Mouse (Mus musculus) lung, postnatal 0 days (tissue): Measurements from ENCODE around the gene Afg3l1. TPM values are rescaled to one million over a fixed set of nuclear protein-coding genes. Genes with fewer than 3 reads are reported as not detected.
"Not testable (repeated sequence)": the region's sequence is repeated elsewhere in the genome, so short reads cannot be mapped to it uniquely, and the experiment has no call there.

Experiments
- ATAC-seq: fragments of 200-750 bp; cut with Nextera tagmentation; 2 replicates; pipeline ENCODE4 v1.8.0; 2017; ENCODE audit warnings: moderate library complexity
- DNase-seq: peaks from one replicate; pipeline ENCODE4 v3.0.0-alpha.2; 2016; ENCODE audit warnings: low spot score
- H3K27ac ChIP-seq: fragments of 300-500 bp; sonication (generic); 2 replicates; pipeline ENCODE4 v1.5.1; 2014; ENCODE audit warnings: antibody characterized with exemption, mild to moderate bottlenecking, low read length, mixed read lengths
- H3K27me3 ChIP-seq: fragments of 300-500 bp; sonication (generic); replicated peaks from 2 replicates; pipeline ENCODE4 v1.6.1; 2014; ENCODE audit warnings: low read length, mixed read lengths; ENCODE audit not compliant: insufficient read depth
- H3K36me3 ChIP-seq: fragments of 300-500 bp; sonication (generic); 2 replicates; pipeline ENCODE4 v1.6.1; 2014; ENCODE audit warnings: low read length, mixed read lengths; ENCODE audit not compliant: insufficient read depth
- H3K4me1 ChIP-seq: fragments of 300-500 bp; sonication (generic); 2 replicates; pipeline ENCODE4 v1.6.1; 2014; ENCODE audit warnings: antibody characterized with exemption, low read depth, low read length, mixed read lengths; ENCODE audit not compliant: insufficient read depth
- H3K4me2 ChIP-seq: fragments of 300-500 bp; sonication (generic); replicated peaks from 2 replicates; pipeline ENCODE4 v1.6.1; 2014; ENCODE audit warnings: low read depth, mild to moderate bottlenecking, low read length, moderate library complexity, mixed read lengths
- H3K4me3 ChIP-seq: fragments of 300-500 bp; sonication (generic); 2 replicates; pipeline ENCODE4 v1.5.1; 2014; ENCODE audit warnings: low read depth, low read length
- H3K9ac ChIP-seq: fragments of 300-500 bp; sonication (generic); replicated peaks from 2 replicates; pipeline ENCODE4 v1.6.1; 2014; ENCODE audit warnings: low read depth, mild to moderate bottlenecking
- H3K9me3 ChIP-seq: fragments of 300-500 bp; sonication (generic); 2 replicates; pipeline ENCODE4 v1.6.1; 2016; ENCODE audit warnings: low read length, mixed read lengths
- CTCF ChIP-seq: IDR thresholded peaks from 2 replicates; pipeline ENCODE4 v1.5.1; 2016; ENCODE audit warnings: antibody characterized with exemption, mild to moderate bottlenecking
- EP300 ChIP-seq: IDR thresholded peaks from 2 replicates; pipeline ENCODE4 v1.6.1; 2016; ENCODE audit warnings: antibody characterized with exemption, mild to moderate bottlenecking, control low read depth
- WGBS: fragments of 180-500 bp; shearing (Covaris S2); extraction: QIAGEN DNeasy Blood & Tissue Kit; methylation state at CpG from one replicate; pipeline ENCODE4 v1.1.7; 2014; 5-methylcytosine and 5-hydroxymethylcytosine counted together
- polyA plus RNA-seq: library from polyadenylated mRNA; unstranded; fragments of >200 nt; fragmentation: Nextera tagmentation; extraction: Ambion mirVana; gene quantifications from 2 replicates; pipeline ENCODE4 v1.2.1, GENCODE M21; 2015

Gene Afg3l1
- polyA plus RNA-seq, 1 experiment from 2014 or later: 28.3 TPM

GRCm38 (mm10) chr8:123432381-123432780, 45.3 kb upstream of the Afg3l1 start:
- Histone ChIP-seq H3K4me2 (no peak overlapping the region), H3K36me3 (no peaks in the 10 kb centered on the region), H3K9ac (no peak overlapping the region), H3K27me3 (no peaks in the 10 kb centered on the region), H3K9me3 (peaks cover 5% of the 10 kb centered on the region; the same call in 1 of the 2 replicates), H3K27ac (no peak overlapping the region), H3K4me1 (no peaks in the 10 kb centered on the region), H3K4me3 (no peak overlapping the region)
- ATAC-seq (no peak), DNase-seq (no peak)
- no peak for TF ChIP-seq EP300
- no peak for TF ChIP-seq CTCF
- 95% methylated on average over 16 of the region's 16 CpGs for WGBS

DNA sequence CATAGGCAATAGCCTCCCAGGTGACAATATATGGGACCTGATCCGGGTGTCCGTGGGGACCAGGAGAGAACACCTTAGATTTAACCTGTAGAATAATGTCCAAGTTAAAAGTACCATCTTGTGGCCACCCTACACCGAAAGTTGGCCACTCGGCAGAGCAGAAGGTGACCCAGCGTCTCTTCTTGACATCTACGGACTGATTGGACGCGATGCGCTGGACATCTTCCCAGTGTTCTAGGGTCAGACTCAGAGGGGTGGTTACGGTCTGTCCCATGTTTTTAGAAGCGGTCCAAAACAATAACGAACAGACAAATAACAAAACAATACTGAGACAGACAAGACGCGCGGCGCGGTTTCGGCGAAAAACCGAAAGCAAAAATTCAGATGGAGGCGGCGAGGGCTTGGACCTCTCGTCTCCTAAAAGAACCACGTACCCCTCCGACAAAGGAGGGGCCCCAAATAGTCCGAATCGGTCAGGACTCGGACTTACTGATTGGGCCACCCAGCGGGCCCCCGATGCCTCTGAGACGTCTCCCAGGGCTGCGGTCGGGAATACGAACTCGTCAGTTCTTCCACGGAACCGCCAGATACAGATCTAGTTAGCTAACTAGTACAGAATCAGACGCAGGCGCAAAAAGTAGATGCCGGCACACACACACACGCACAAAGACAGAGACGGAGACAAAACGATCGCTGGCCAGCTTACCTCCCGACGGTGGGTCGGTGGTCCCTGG, 44.3 kb upstream of the Afg3l1 start:
- H3K9me3 ChIP-seq, DNase-seq, ATAC-seq, H3K27me3 ChIP-seq, H3K4me1 ChIP-seq, H3K4me2 ChIP-seq, H3K9ac ChIP-seq, H3K36me3 ChIP-seq, H3K4me3 ChIP-seq, H3K27ac ChIP-seq: not testable (repeated sequence)
- WGBS: 97% methylated on average over 36 of the region's 47 CpGs

GRCm38 (mm10) chr8:123441788-123442187, 35.9 kb upstream of the Afg3l1 start:
- H3K27me3 ChIP-seq: no peaks in the 10 kb centered on the region
- no peak for ATAC-seq
- H3K4me1 ChIP-seq: no peaks in the 10 kb centered on the region
- no peaks in the 10 kb centered on the region for H3K36me3 ChIP-seq
- no peak overlapping the region for H3K4me3 ChIP-seq
- H3K9ac ChIP-seq: no peak overlapping the region
- TF ChIP-seq CTCF (no peak), EP300 (no peak)
- no peak for DNase-seq
- H3K9me3 ChIP-seq: no peaks in the 10 kb centered on the region
- WGBS: 89% methylated on average over 2 of the region's 2 CpGs
- no peak overlapping the region for H3K4me2 ChIP-seq
- no peak overlapping the region for H3K27ac ChIP-seq

- no peaks in the 10 kb centered on the region for H3K9me3 ChIP-seq
- ATAC-seq (no peak), DNase-seq (no peak)
- no peaks in the 10 kb centered on the region for H3K4me1 ChIP-seq
- H3K9ac ChIP-seq: no peak overlapping the region
- TF ChIP-seq EP300 (no peak), CTCF (no peak)
- 81% methylated on average over 5 of the region's 5 CpGs for WGBS
- H3K27ac ChIP-seq: no peak overlapping the region
- no peak overlapping the region; the same call in 1 of the 2 replicates for H3K4me2 ChIP-seq
- no peak overlapping the region for H3K4me3 ChIP-seq
- H3K27me3 ChIP-seq: no peaks in the 10 kb centered on the region
- H3K36me3 ChIP-seq: no peaks in the 10 kb centered on the region
Observed at GRCm38 (mm10) chr8:123442351-123442750, 35.4 kb upstream of the Afg3l1 start.

DNA sequence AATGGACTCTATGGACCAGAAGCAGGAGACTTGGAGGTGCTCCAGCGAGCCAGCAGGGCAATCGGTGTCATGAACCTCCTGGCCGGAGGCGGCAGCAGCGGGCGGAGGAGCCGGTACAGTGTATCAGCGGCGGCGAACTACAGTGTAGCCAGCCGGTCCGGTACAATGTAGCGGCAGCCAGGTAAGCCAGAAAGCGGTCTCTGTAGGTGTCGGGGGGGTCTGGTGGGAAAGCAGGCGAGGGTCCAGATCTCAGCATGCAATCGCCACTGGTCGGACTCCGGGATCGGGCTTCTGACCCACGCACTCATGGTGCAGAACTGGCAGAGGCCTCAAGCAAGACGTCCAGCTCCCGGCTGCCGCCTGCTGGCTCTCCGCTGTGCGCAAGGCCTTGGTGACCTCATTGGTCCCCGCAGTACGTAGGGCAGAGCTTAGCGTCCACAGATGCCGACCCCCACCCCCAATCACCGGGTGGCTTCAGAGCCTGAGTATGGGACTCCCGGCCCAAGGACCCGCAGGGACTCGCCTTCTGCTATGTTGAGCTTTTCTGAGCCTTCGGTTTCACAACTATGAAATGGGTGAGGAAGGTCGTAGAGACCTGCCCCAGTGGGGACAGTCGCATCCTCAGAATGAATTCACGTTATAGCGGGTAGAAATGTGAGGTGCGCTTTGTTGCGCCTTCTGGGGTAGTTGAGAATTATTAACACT, 34.7 kb upstream of the Afg3l1 start:
- H3K9me3 ChIP-seq: no peaks in the 10 kb centered on the region
- peak overlapping the region; percentile 79 for H3K9ac ChIP-seq
- TF ChIP-seq EP300 (no peak), CTCF (peak; percentile 72)
- DNase-seq (peak; percentile 94), ATAC-seq (peak; percentile 97)
- under 1% methylated on average over 41 of the region's 41 CpGs for WGBS
- no peaks in the 10 kb centered on the region for H3K27me3 ChIP-seq
- H3K4me1 ChIP-seq: no peaks in the 10 kb centered on the region
- peak overlapping the region; percentile 55; the same call in 1 of the 2 replicates for H3K27ac ChIP-seq
- H3K4me2 ChIP-seq: peak overlapping the region; percentile 69
- no peaks in the 10 kb centered on the region for H3K36me3 ChIP-seq
- H3K4me3 ChIP-seq: peak overlapping the region; percentile 74

DNA sequence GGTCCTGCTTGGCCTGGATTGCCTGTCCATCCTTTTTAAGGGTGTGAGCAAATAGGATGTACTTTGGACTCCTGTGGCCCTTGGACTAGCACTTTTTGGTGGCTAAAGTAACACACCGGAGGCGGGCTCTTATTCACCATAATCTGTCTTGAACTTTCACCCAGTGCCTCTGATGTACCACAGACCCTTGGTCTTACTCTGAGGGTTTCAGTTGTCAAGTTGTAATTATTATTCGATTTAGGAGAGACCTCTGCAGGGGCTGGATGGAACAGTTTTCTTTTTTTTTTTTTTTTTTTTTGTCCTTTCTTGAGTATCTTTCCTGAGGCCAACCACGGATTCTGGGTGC, 34.2 kb upstream of the Afg3l1 start:
- Histone ChIP-seq H3K27ac (no peak overlapping the region), H3K4me2 (peak overlapping the region; percentile 69), H3K36me3 (no peaks in the 10 kb centered on the region), H3K9ac (peak overlapping the region; percentile 79), H3K4me1 (no peaks in the 10 kb centered on the region), H3K4me3 (peak overlapping the region; percentile 74), H3K27me3 (no peaks in the 10 kb centered on the region), H3K9me3 (no peaks in the 10 kb centered on the region)
- ATAC-seq: no peak
- 12% methylated on average over 4 of the region's 4 CpGs for WGBS
- TF ChIP-seq CTCF (no peak), EP300 (no peak)
- DNase-seq: no peak
